Mouse (Mus musculus) liver, embryonic 16.5 days (tissue): ENCODE results near the gene Zfyve9. TPM values are rescaled to one million over a fixed set of nuclear protein-coding genes. Genes with fewer than 3 reads are reported as not detected.

Experiments
- ATAC-seq: fragments of 200-750 bp; cut with Nextera tagmentation; 2 replicates; pipeline ENCODE4 v1.8.0; 2017; ENCODE audit warnings: low read depth, mild to moderate bottlenecking, moderate number of reproducible peaks, moderate library complexity
- H3K27ac ChIP-seq: fragments of 300-500 bp; sonication (generic); 2 replicates; pipeline ENCODE4 v1.5.1; 2014; ENCODE audit warnings: mild to moderate bottlenecking, low read length
- H3K27me3 ChIP-seq: fragments of 300-500 bp; sonication (generic); 2 replicates; pipeline ENCODE4 v1.6.1; 2014; ENCODE audit warnings: low read depth, low read length, mixed read lengths; ENCODE audit not compliant: control insufficient read depth, insufficient read depth
- H3K36me3 ChIP-seq: fragments of 300-500 bp; sonication (generic); 2 replicates; pipeline ENCODE4 v1.6.1; 2014; ENCODE audit warnings: mild to moderate bottlenecking; ENCODE audit not compliant: control insufficient read depth, insufficient read depth
- H3K4me1 ChIP-seq: fragments of 300-500 bp; sonication (generic); 2 replicates; pipeline ENCODE4 v1.6.1; 2014; ENCODE audit warnings: low read depth, low read length, mixed read lengths; ENCODE audit not compliant: control insufficient read depth
- H3K4me2 ChIP-seq: fragments of 300-500 bp; sonication (generic); 2 replicates; pipeline ENCODE4 v1.6.1; 2014; ENCODE audit warnings: low read depth, low read length, mixed read lengths
- H3K4me3 ChIP-seq: fragments of 300-500 bp; sonication (generic); 2 replicates; pipeline ENCODE4 v1.5.1; 2014; ENCODE audit warnings: low read depth, mild to moderate bottlenecking, low read length
- H3K9ac ChIP-seq: fragments of 300-500 bp; sonication (generic); 2 replicates; pipeline ENCODE4 v1.6.1; 2014; ENCODE audit warnings: low read depth, low read length
- H3K9me3 ChIP-seq: fragments of 300-500 bp; sonication (generic); replicated peaks from 2 replicates; pipeline ENCODE4 v1.6.1; 2016; ENCODE audit warnings: low read length; ENCODE audit not compliant: control insufficient read depth
- WGBS: fragments of 180-500 bp; shearing (Covaris S2); extraction: QIAGEN DNeasy Blood & Tissue Kit; methylation state at CpG from one replicate; pipeline ENCODE4 v1.1.7; 2014; ENCODE audit not compliant: insufficient replicate concordance; 5-methylcytosine and 5-hydroxymethylcytosine counted together
- polyA plus RNA-seq: library from polyadenylated mRNA; unstranded; fragments of >200 nt; fragmentation: Nextera tagmentation; extraction: Ambion mirVana; gene quantifications from 2 replicates; pipeline ENCODE4 v1.2.1, GENCODE M21; 2015

The Zfyve9 gene
- polyA plus RNA-seq, 1 experiment from 2014 or later, result 0.38 TPM

GRCm38 (mm10) chr4:108631616-108632015 is 149.0 kb downstream of the Zfyve9 start:
- H3K4me2 ChIP-seq, result no peak overlapping the region
- ATAC-seq, result no peak
- no peak overlapping the region for H3K4me3 ChIP-seq
- no peak overlapping the region for H3K27ac ChIP-seq
- H3K9ac ChIP-seq, result no peak overlapping the region
- H3K4me1 ChIP-seq, result no peaks in the 10 kb centered on the region
- H3K36me3 ChIP-seq, result peaks cover 8% of the 10 kb centered on the region
- no peaks in the 10 kb centered on the region for H3K27me3 ChIP-seq
- WGBS, result 74% methylated on average over 4 of the region's 4 CpGs
- no peaks in the 10 kb centered on the region for H3K9me3 ChIP-seq

- H3K9me3 ChIP-seq, result no peaks in the 10 kb centered on the region
- peaks cover 8% of the 10 kb centered on the region for H3K36me3 ChIP-seq
- H3K27me3 ChIP-seq, result no peaks in the 10 kb centered on the region
- no peak for ATAC-seq
- H3K27ac ChIP-seq, result no peak overlapping the region
- H3K4me3 ChIP-seq, result no peak overlapping the region
- no peak overlapping the region for H3K9ac ChIP-seq
- no peak overlapping the region for H3K4me2 ChIP-seq
- H3K4me1 ChIP-seq, result no peaks in the 10 kb centered on the region
- WGBS, result 85% methylated on average over 9 of the region's 9 CpGs
These were observed 150.5 kb downstream of the Zfyve9 start for GRCm38 (mm10) chr4:108630096-108630495.

- Histone ChIP-seq H3K4me2 (no peak overlapping the region), H3K4me3 (no peak overlapping the region), H3K36me3 (peaks cover 8% of the 10 kb centered on the region), H3K9ac (no peak overlapping the region), H3K4me1 (no peaks in the 10 kb centered on the region), H3K27me3 (no peaks in the 10 kb centered on the region), H3K27ac (no peak overlapping the region), H3K9me3 (no peaks in the 10 kb centered on the region)
- no peak for ATAC-seq
- 82% methylated on average over 7 of the region's 7 CpGs for WGBS
These were observed 151.2 kb downstream of the Zfyve9 start for GRCm38 (mm10) chr4:108629363-108629880.

- Histone ChIP-seq H3K9ac (no peak overlapping the region), H3K27ac (no peak overlapping the region), H3K4me1 (no peaks in the 10 kb centered on the region), H3K9me3 (no peaks in the 10 kb centered on the region), H3K36me3 (peaks cover 8% of the 10 kb centered on the region), H3K4me3 (no peak overlapping the region), H3K4me2 (no peak overlapping the region), H3K27me3 (no peaks in the 10 kb centered on the region)
- no peak for ATAC-seq
- 64% methylated on average over 5 of the region's 5 CpGs for WGBS
These were observed 153.5 kb downstream of the Zfyve9 start for GRCm38 (mm10) chr4:108627066-108627465.

GRCm38 (mm10) chr4:108621504-108621903 is 159.1 kb downstream of the Zfyve9 start:
- H3K4me2 ChIP-seq, result no peak overlapping the region
- 87% methylated on average over 6 of the region's 6 CpGs for WGBS
- H3K27me3 ChIP-seq, result no peaks in the 10 kb centered on the region
- no peak overlapping the region for H3K4me3 ChIP-seq
- no peak overlapping the region for H3K27ac ChIP-seq
- H3K4me1 ChIP-seq, result peaks cover 17% of the 10 kb centered on the region
- no peak overlapping the region for H3K9ac ChIP-seq
- no peaks in the 10 kb centered on the region for H3K9me3 ChIP-seq
- no peaks in the 10 kb centered on the region for H3K36me3 ChIP-seq
- no peak for ATAC-seq

GRCm38 (mm10) chr4:108620536-108620935 is 160.1 kb downstream of the Zfyve9 start:
- Histone ChIP-seq H3K27ac (peak overlapping the region; percentile 69), H3K9ac (peak overlapping the region; percentile 88), H3K9me3 (no peaks in the 10 kb centered on the region), H3K27me3 (no peaks in the 10 kb centered on the region), H3K4me2 (peak overlapping the region; percentile 94), H3K4me3 (peak overlapping the region; percentile 87), H3K4me1 (peaks cover 17% of the 10 kb centered on the region), H3K36me3 (no peaks in the 10 kb centered on the region)
- WGBS, result 13% methylated on average over 8 of the region's 8 CpGs
- ATAC-seq, result no peak

- under 1% methylated on average over 81 of the region's 86 CpGs for WGBS
- H3K9ac ChIP-seq, result peak within 1 kb of the TSS; percentile 88
- H3K4me3 ChIP-seq, result peak within 1 kb of the TSS; percentile 87
- H3K4me2 ChIP-seq, result peak within 1 kb of the TSS; percentile 94
- peaks cover 17% of the 10 kb centered on the region for H3K4me1 ChIP-seq
- no peaks in the 10 kb centered on the region; the same call in 1 of the 2 replicates for H3K36me3 ChIP-seq
- ATAC-seq, result peak; percentile 96
- peak within 1 kb of the TSS; percentile 69 for H3K27ac ChIP-seq
- no peaks in the 10 kb centered on the region for H3K27me3 ChIP-seq
- no peaks in the 10 kb centered on the region for H3K9me3 ChIP-seq
These were observed 160.8 kb downstream of the Zfyve9 start, which contains the start of gene Cc2d1b for GRCm38 (mm10) chr4:108619587-108620341. Gene Cc2d1b (plus strand): TSS chr4:108619940.

GRCm38 (mm10) chr4:108619165-108619564 is 161.4 kb downstream of the Zfyve9 start:
- H3K27me3 ChIP-seq, result no peaks in the 10 kb centered on the region
- H3K4me2 ChIP-seq, result peak overlapping the region; percentile 94
- peaks cover under 1% of the 10 kb centered on the region for H3K36me3 ChIP-seq
- H3K4me3 ChIP-seq, result peak overlapping the region; percentile 87
- 5% methylated on average over 10 of the region's 10 CpGs for WGBS
- H3K27ac ChIP-seq, result 0 out of 2 replicates have a peak overlapping the region, but pooled peaks have one; percentile 34
- H3K9ac ChIP-seq, result peak overlapping the region; percentile 60
- no peaks in the 10 kb centered on the region for H3K9me3 ChIP-seq
- H3K4me1 ChIP-seq, result peaks cover 17% of the 10 kb centered on the region
- ATAC-seq, result no peak

- Histone ChIP-seq H3K9me3 (no peaks in the 10 kb centered on the region), H3K4me3 (no peak overlapping the region), H3K27ac (no peak overlapping the region), H3K9ac (no peak overlapping the region), H3K27me3 (no peaks in the 10 kb centered on the region), H3K36me3 (peaks cover 2% of the 10 kb centered on the region), H3K4me2 (no peak overlapping the region), H3K4me1 (peaks cover 17% of the 10 kb centered on the region)
- no peak for ATAC-seq
- 70% methylated on average over 4 of the region's 4 CpGs for WGBS
These were observed 162.0 kb downstream of the Zfyve9 start for GRCm38 (mm10) chr4:108618586-108618985.
